ENCODE assay signal across 36 mouse cellular contexts in the genomic region with DNA sequence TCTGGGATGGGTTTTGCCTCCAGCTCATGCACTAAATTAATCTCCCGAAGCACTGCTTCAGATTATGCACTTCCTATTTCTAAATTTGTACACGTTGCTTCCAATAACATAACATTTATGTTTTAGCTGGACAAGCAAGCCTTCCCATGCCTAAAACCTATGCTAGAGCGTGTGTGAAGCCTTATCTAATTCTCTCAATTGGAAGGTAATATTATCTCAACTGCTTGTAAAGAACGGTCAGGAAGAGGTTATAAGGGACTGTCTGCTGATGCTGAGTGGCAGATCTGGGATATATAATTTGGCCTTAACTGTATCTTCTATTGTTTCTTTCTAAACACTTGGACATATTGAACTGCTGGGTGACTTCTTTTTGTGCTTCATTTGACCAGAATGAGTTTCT. TPM values are rescaled to one million over a fixed set of nuclear protein-coding genes. Genes with fewer than 3 reads are reported as not detected.
"Had no signal": no experiment of that assay in that cellular context is flagged by ENCODE, and none has a peak within 500 bp of the region (broad histone marks: within the 10 kb centered on the region; RNA-seq: fewer than 3 reads in every experiment).

No protein-coding gene starts in this region.

- H3K9me3 ChIP-seq: embryonic facial prominence, embryonic 10.5 days; embryonic facial prominence, embryonic 12.5 days; embryonic facial prominence, embryonic 13.5 days; embryonic facial prominence, embryonic 15.5 days; forebrain, embryonic 10.5 days; forebrain, embryonic 12.5 days; forebrain, embryonic 13.5 days; forebrain, embryonic 15.5 days; heart, embryonic 10.5 days had no signal

- H3K27me3 ChIP-seq: embryonic facial prominence, embryonic 12.5 days; embryonic facial prominence, embryonic 15.5 days; forebrain, embryonic 13.5 days; forebrain, embryonic 15.5 days had no signal

- H3K27ac ChIP-seq: embryonic facial prominence, embryonic 10.5 days; embryonic facial prominence, embryonic 12.5 days; embryonic facial prominence, embryonic 13.5 days; embryonic facial prominence, embryonic 15.5 days; forebrain, embryonic 10.5 days; forebrain, embryonic 12.5 days; forebrain, embryonic 13.5 days; forebrain, embryonic 15.5 days; gastrocnemius, adult 2 months; heart, adult 2 months; heart, embryonic 10.5 days had no signal

- ATAC-seq: forebrain, embryonic 13.5 days; forebrain, embryonic 14.5 days; forebrain, embryonic 15.5 days; forebrain, embryonic 16.5 days; forebrain, postnatal 0 days had no signal

- H3K4me3 ChIP-seq: embryonic facial prominence, embryonic 10.5 days; embryonic facial prominence, embryonic 12.5 days; embryonic facial prominence, embryonic 13.5 days; embryonic facial prominence, embryonic 15.5 days; erythroblast, embryonic 14.5 days; forebrain, embryonic 10.5 days; forebrain, embryonic 12.5 days; forebrain, embryonic 13.5 days; forebrain, embryonic 15.5 days; gastrocnemius, adult 2 months; heart, adult 2 months; heart, embryonic 10.5 days had no signal

- DNase-seq: cerebellum, adult 9-10 months; cerebellum, adult 9-11 months; cerebellum, postnatal 10 days; cerebellum, postnatal 14 days; cerebellum, postnatal 25 days; cerebellum, postnatal 36 days; embryo, embryonic 11 days; forebrain, postnatal 0 days; gastrocnemius, adult 2 months; gastrocnemius, postnatal 10 days; gastrocnemius, postnatal 14 days; gastrocnemius, postnatal 25 days; gastrocnemius, postnatal 36 days; heart, adult 11 months; heart, adult 18-20 months; heart, adult 2 months had no signal

- H3K9ac ChIP-seq: embryonic facial prominence, embryonic 12.5 days; embryonic facial prominence, embryonic 13.5 days; embryonic facial prominence, embryonic 15.5 days; forebrain, embryonic 12.5 days; forebrain, embryonic 13.5 days; forebrain, embryonic 15.5 days; forebrain, postnatal 0 days had no signal

- H3K36me3 ChIP-seq: embryonic facial prominence, embryonic 12.5 days; embryonic facial prominence, embryonic 13.5 days; forebrain, embryonic 12.5 days; forebrain, embryonic 15.5 days had no signal

- H3K4me1 ChIP-seq: embryonic facial prominence, embryonic 10.5 days; embryonic facial prominence, embryonic 12.5 days; embryonic facial prominence, embryonic 13.5 days; embryonic facial prominence, embryonic 15.5 days; forebrain, embryonic 10.5 days; forebrain, embryonic 12.5 days; forebrain, embryonic 13.5 days; forebrain, embryonic 15.5 days; heart, embryonic 10.5 days had no signal

RNA-seq across cellular contexts. Expression of a gene that starts 26.3 kb away (rescaled TPM):
- total RNA-seq: common myeloid progenitor, adult 5-6 weeks; gastrocnemius, adult 2 months; gastrocnemius, postnatal 25 days; gastrocnemius, postnatal 36 days; granulocyte monocyte progenitor cell, adult 5-6 weeks; heart, adult 18-20 months; heart, adult 2 months; heart, adult 8-10 months had no signal
- polyA plus RNA-seq: embryonic facial prominence, embryonic 11.5 days; embryonic facial prominence, embryonic 13.5 days; erythroblast, embryonic 14.5 days had no signal

RNA-seq across cellular contexts. Expression of a gene that starts 44.8 kb away (rescaled TPM):
- total RNA-seq: common myeloid progenitor, adult 5-6 weeks; forebrain, postnatal 0 days; gastrocnemius, adult 18-20 months; gastrocnemius, adult 2 months; gastrocnemius, adult 8-10 months; gastrocnemius, postnatal 25 days; gastrocnemius, postnatal 36 days; granulocyte monocyte progenitor cell, adult 5-6 weeks; heart, adult 18-20 months; heart, adult 2 months; heart, adult 8-10 months had no signal
- polyA plus RNA-seq: cortical plate, adult 2 months; embryonic facial prominence, embryonic 11.5 days; embryonic facial prominence, embryonic 12.5 days; embryonic facial prominence, embryonic 13.5 days; erythroblast, embryonic 14.5 days; forebrain, embryonic 11.5 days; forebrain, embryonic 12.5 days; forebrain, embryonic 13.5 days; forebrain, embryonic 14.5 days; forebrain, embryonic 15.5 days; forebrain, embryonic 16.5 days; forebrain, postnatal 0 days; heart, adult 2 months; heart, embryonic 10.5 days had no signal
